Mouse (Mus musculus) colon, adult 2 months (tissue): ENCODE measurements around the gene Pdzd9. TPM values are rescaled to one million over a fixed set of nuclear protein-coding genes. Genes with fewer than 3 reads are reported as not detected.

Experiments
- polyA plus RNA-seq: library from polyadenylated mRNA; depleted of rRNA; stranded (reverse); fragments of >200 nt; gene quantifications from 2 replicates; pipeline ENCODE4 v1.2.3, GENCODE M21; 2012; rRNA removed

The Pdzd9 gene
- not detected in 2 replicates for polyA plus RNA-seq

DNA sequence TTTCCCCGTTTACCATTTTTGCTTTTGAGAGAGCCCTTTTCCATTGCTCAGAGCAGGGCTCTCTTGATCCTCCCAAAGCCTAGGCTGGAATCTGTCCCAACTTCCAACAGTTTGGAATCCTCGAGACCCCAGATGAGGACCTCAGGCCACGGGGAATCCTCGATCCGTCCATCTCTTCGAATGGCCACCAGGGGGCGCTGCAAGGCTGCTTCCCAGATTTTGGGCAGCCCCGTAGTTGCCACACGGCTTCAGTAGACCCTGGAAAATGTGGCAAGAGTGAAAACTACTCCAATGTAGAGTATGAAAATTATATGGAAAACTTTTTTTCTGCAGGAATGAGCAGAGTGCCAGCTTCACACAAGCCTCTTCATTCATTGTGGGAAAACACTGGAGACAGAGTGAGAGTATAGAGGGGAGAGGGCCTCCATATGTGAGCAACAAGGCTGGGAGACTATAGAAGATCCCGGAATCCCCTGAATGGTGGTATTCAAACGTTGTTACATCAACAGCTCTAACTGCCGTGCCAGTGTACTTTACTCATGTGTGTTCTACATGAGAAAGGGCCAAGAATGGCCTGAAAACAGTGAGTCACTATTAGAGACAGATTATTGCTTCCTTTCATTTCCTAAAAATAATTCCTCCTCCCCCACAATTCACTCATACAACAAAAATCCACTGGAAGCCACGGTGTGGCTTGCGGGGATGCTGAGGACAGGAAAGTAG lies at the start of gene Pdzd9:
Pdzd9 (minus strand) TSS at position 191 of the 723 bp plus-strand sequence.

DNA sequence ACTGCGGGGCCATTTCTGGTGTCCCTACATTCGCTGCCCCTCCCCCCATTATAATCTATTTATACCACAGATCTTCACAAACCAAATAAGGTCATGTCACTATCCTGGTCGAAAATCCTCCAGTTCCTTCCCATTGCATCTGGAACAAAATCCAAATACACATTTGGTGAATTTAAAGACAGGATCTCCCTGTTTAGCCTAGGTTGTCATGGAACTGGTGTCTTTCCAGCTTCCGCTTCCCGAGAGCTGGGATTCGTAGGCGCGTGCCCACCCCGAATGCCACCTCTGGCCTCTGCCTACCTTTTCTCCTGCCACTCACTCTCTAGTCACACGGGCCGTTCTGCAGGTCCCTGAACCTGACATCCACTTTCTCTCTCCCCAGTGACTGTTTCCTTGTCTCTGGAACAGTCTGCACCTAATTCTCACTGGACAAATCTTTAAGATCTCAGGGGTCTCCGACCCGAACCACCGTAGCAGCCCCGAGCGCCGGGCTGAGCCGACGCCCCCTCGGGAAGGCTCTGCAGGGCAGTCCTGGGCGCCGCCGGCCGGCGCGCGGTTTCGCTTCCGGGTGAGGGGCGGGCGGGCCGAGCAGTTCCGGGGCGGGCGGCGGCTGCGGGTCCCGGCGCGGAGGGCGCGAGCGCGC lies 7.0 kb upstream of the Pdzd9 start, which contains the start of gene Mosmo:
Mosmo (plus strand) TSS at position 618 of the 643 bp plus-strand sequence.

DNA sequence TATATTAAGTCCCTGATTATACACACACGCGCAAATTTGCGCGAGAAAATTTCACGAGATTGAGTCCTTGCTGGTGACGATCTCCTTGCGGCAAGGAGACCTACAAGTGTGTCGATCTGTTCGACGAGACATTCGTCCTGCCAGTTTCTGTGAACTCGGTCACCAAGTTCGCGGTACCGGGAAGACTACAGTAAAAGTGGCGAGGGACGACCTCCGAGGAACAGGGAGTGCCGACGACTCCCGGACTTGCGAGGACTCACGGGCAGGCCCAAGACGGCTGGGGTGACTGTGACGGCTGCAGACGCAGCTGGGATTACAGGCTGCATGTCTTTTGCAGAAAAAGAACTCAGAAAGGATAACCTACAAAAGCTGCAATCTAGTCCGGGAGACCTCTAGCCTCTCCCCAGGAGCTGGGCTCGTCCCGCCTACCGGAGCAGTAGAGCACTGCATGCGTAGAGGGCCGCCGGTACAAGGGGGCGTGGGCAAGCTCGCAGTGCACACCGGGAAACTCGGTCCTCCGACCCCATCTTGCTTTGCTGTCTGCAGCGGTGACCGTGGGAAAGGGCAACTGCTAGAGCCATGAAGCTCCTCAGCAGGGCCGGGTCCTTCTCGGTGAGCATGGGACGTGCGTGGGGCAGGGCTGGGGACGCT lies 35.3 kb downstream of the Pdzd9 start, which contains the start of gene Uqcrc2:
Uqcrc2 (plus strand) TSS at position 466 of the 651 bp plus-strand sequence.

Other genes with a start within 250 kb of the Pdzd9 start
- gene Uqcrc2, start 35.2 kb downstream of the Pdzd9 start, polyA plus RNA-seq: 51.4 and 59.9 TPM in 2 replicates
- 7.5 and 8.1 TPM in 2 replicates for gene Mosmo, start 7.3 kb upstream of the Pdzd9 start, polyA plus RNA-seq
- 0.08 and 0.10 TPM in 2 replicates for gene Vwa3a, start 69.0 kb upstream of the Pdzd9 start, polyA plus RNA-seq
- gene Gm5737, start 142.0 kb upstream of the Pdzd9 start, polyA plus RNA-seq: 0.08 TPM in 1 of 2 replicates, not detected in the other
- 36.6 and 38.0 TPM in 2 replicates for gene Eef2k, start 172.5 kb upstream of the Pdzd9 start, polyA plus RNA-seq
- 13.6 and 15.1 TPM in 2 replicates for gene Polr3e, start 247.4 kb upstream of the Pdzd9 start, polyA plus RNA-seq